In the genomic region with DNA sequence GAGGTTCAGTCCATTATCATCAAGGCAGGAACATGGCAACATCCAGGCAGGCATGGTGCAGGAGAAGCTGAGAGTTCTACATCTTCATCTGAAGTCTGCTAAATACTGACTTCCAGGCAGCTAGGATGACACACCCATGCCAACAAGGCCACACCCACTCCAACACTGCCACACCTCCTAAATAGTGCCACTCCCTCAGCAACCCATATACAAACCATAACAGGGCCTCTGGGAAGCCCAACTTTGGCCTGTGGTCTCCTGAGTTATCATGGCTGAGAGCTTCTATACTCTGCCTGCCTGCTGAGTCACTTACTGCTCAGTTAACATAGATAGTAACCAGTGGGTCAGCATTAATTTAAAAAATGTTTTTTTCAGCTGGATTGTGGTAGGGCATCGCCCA, we compare ENCODE assay signal across 1 mouse cellular context.
TF ChIP-seq lines count a peak whose summit lies in the region.

No protein-coding gene starts in this region.

TF ChIP-seq in MEL, 35 proteins besides CTCF, POLR2A, EP300 and RAD21:
- TF ChIP-seq USF1 (IDR thresholded peaks at IDR 0.05; ENCODE audit: low read depth, low read length): no peak
- TF ChIP-seq TBP (IDR thresholded peaks at IDR 0.05; ENCODE audit: low read depth, low read length): no peak
- TF ChIP-seq BHLHE40 (IDR thresholded peaks at IDR 0.05; ENCODE audit: borderline replicate concordance, low read depth, low read length): no peak
- no peak for TF ChIP-seq TAL1 (IDR thresholded peaks at IDR 0.05; ENCODE audit: low read length)
- TF ChIP-seq UBTF (IDR thresholded peaks at IDR 0.05; ENCODE audit: borderline replicate concordance, insufficient read depth, low read depth, low read length): no peak
- TF ChIP-seq POLR2AphosphoS2 (IDR thresholded peaks at IDR 0.05; ENCODE audit: low read length): no peak
- no peak for TF ChIP-seq ZC3H11A (IDR thresholded peaks at IDR 0.05; ENCODE audit: low read depth, low read length)
- TF ChIP-seq SMC3 (IDR thresholded peaks at IDR 0.05; ENCODE audit: low read depth, low read length): no peak
- no peak for TF ChIP-seq ETS1 (IDR thresholded peaks at IDR 0.05; ENCODE audit: low read depth, low read length)
- TF ChIP-seq KAT2A (conservative IDR thresholded peaks at IDR 0.05; ENCODE audit: low read depth, low read length): no peak
- TF ChIP-seq GATA1 (IDR thresholded peaks at IDR 0.05; ENCODE audit: low read depth, low read length): no peak
- no peak for TF ChIP-seq MYB (IDR thresholded peaks at IDR 0.05; ENCODE audit: low read depth, low read length)
- TF ChIP-seq MAFK (IDR thresholded peaks at IDR 0.05; ENCODE audit: borderline replicate concordance, low read depth, low read length): no peak
- no peak for TF ChIP-seq E2F4 (IDR thresholded peaks at IDR 0.05; ENCODE audit: borderline replicate concordance, low read depth, low read length)
- TF ChIP-seq ZKSCAN1 (IDR thresholded peaks at IDR 0.05; ENCODE audit: low read depth, low read length): no peak
- no peak for TF ChIP-seq MYC (IDR thresholded peaks at IDR 0.05; ENCODE audit: low read depth, low read length)
- TF ChIP-seq RCOR1 (IDR thresholded peaks at IDR 0.05; ENCODE audit: low read depth, low read length): no peak
- no peak for TF ChIP-seq GABPA (IDR thresholded peaks at IDR 0.05; ENCODE audit: low read depth, low read length)
